Mouse (Mus musculus) heart, embryonic 11.5 days (tissue): ENCODE data around the gene Sema5a. TPM values are rescaled to one million over a fixed set of nuclear protein-coding genes. Genes with fewer than 3 reads are reported as not detected.
A peak's percentile ranks its signal among the peaks of the same experiment; 100 is the strongest.

Experiments used
- ATAC-seq: fragments of 200-750 bp; cut with Nextera tagmentation; replicated peaks from 2 replicates; pipeline ENCODE4 v1.8.0; 2017; ENCODE audit warnings: moderate library complexity; ENCODE audit not compliant: insufficient number of reproducible peaks, low FRiP score, low TSS enrichment
- H3K27ac ChIP-seq: fragments of 300-500 bp; sonication (generic); 2 replicates; pipeline ENCODE4 v1.5.1; 2014; ENCODE audit warnings: mild to moderate bottlenecking, low read depth, low read length
- H3K27me3 ChIP-seq: fragments of 300-500 bp; sonication (generic); 2 replicates; pipeline ENCODE4 v1.6.1; 2014; ENCODE audit warnings: mild to moderate bottlenecking, low read length, mixed read lengths; ENCODE audit not compliant: control insufficient read depth, insufficient read depth
- H3K36me3 ChIP-seq: fragments of 300-500 bp; sonication (generic); 2 replicates; pipeline ENCODE4 v1.6.1; 2014; ENCODE audit warnings: mild to moderate bottlenecking, low read length, moderate library complexity, mixed read lengths; ENCODE audit not compliant: control insufficient read depth, insufficient read depth
- H3K4me1 ChIP-seq: fragments of 300-500 bp; sonication (generic); 2 replicates; pipeline ENCODE4 v1.6.1; 2014; ENCODE audit warnings: low read length; ENCODE audit not compliant: control insufficient read depth, insufficient read depth
- H3K4me2 ChIP-seq: fragments of 300-500 bp; sonication (generic); 2 replicates; pipeline ENCODE4 v1.6.1; 2014; ENCODE audit warnings: mild to moderate bottlenecking, moderate library complexity
- H3K4me3 ChIP-seq: fragments of 300-500 bp; sonication (generic); 2 replicates; pipeline ENCODE4 v1.5.1; 2014; ENCODE audit warnings: low read depth, low read length
- H3K9ac ChIP-seq: fragments of 300-500 bp; sonication (generic); 2 replicates; pipeline ENCODE4 v1.6.1; 2014; ENCODE audit warnings: mild to moderate bottlenecking, low read depth, low read length, moderate library complexity
- H3K9me3 ChIP-seq: fragments of 300-500 bp; sonication (generic); replicated peaks from 2 replicates; pipeline ENCODE4 v1.6.1; 2016; ENCODE audit warnings: low read length; ENCODE audit not compliant: control insufficient read depth
- WGBS: fragments of 180-500 bp; shearing (Covaris S2); extraction: QIAGEN DNeasy Blood & Tissue Kit; methylation state at CpG from one replicate; pipeline ENCODE4 v1.1.7; 2014; ENCODE audit not compliant: insufficient replicate concordance; 5-methylcytosine and 5-hydroxymethylcytosine counted together
- polyA plus RNA-seq: library from polyadenylated mRNA; unstranded; fragments of >200 nt; fragmentation: Nextera tagmentation; extraction: Ambion mirVana; gene quantifications from 2 replicates; pipeline ENCODE4 v1.2.1, GENCODE M21; 2014

The Sema5a gene
- polyA plus RNA-seq, 1 experiment from 2014 or later: 3.8 TPM

GRCm38 (mm10) chr15:32281374-32281773 lies 36.8 kb downstream of the Sema5a start:
- no peak for ATAC-seq
- Histone ChIP-seq H3K9me3 (no peaks in the 10 kb centered on the region), H3K4me3 (no peak overlapping the region), H3K27me3 (no peaks in the 10 kb centered on the region), H3K36me3 (no peaks in the 10 kb centered on the region), H3K4me2 (no peak overlapping the region), H3K27ac (no peak overlapping the region), H3K9ac (no peak overlapping the region), H3K4me1 (no peaks in the 10 kb centered on the region)
- WGBS: 75% methylated on average over 4 of the region's 4 CpGs

- no peak for ATAC-seq
- no peaks in the 10 kb centered on the region for H3K36me3 ChIP-seq
- no peak overlapping the region for H3K4me3 ChIP-seq
- H3K9ac ChIP-seq: no peak overlapping the region
- H3K9me3 ChIP-seq: no peaks in the 10 kb centered on the region
- WGBS: 79% methylated on average over 2 of the region's 2 CpGs
- H3K4me1 ChIP-seq: peaks cover 11% of the 10 kb centered on the region; the same call in 1 of the 2 replicates
- H3K4me2 ChIP-seq: no peak overlapping the region
- no peaks in the 10 kb centered on the region for H3K27me3 ChIP-seq
- no peak overlapping the region for H3K27ac ChIP-seq
These were observed 40.1 kb downstream of the Sema5a start for GRCm38 (mm10) chr15:32284688-32285087.

- H3K36me3 ChIP-seq: no peaks in the 10 kb centered on the region
- H3K9ac ChIP-seq: no peak overlapping the region
- no peak for ATAC-seq
- H3K27me3 ChIP-seq: no peaks in the 10 kb centered on the region
- H3K27ac ChIP-seq: no peak overlapping the region
- 76% methylated on average over 3 of the region's 3 CpGs for WGBS
- no peak overlapping the region for H3K4me3 ChIP-seq
- no peak overlapping the region for H3K4me2 ChIP-seq
- peaks cover 11% of the 10 kb centered on the region; the same call in 1 of the 2 replicates for H3K4me1 ChIP-seq
- H3K9me3 ChIP-seq: no peaks in the 10 kb centered on the region
These were observed 41.7 kb downstream of the Sema5a start for GRCm38 (mm10) chr15:32286296-32286695.

- Histone ChIP-seq H3K4me3 (no peak overlapping the region), H3K27me3 (no peaks in the 10 kb centered on the region), H3K27ac (no peak overlapping the region), H3K9me3 (no peaks in the 10 kb centered on the region), H3K9ac (no peak overlapping the region), H3K4me2 (peak overlapping the region; percentile 31; the same call in 1 of the 2 replicates), H3K4me1 (peaks cover 11% of the 10 kb centered on the region; the same call in 1 of the 2 replicates), H3K36me3 (no peaks in the 10 kb centered on the region)
- no peak for ATAC-seq
- 19% methylated on average over 6 of the region's 6 CpGs for WGBS
These were observed 43.9 kb downstream of the Sema5a start for GRCm38 (mm10) chr15:32288480-32288879.

- no peak overlapping the region for H3K4me3 ChIP-seq
- 82% methylated on average over 3 of the region's 3 CpGs for WGBS
- no peaks in the 10 kb centered on the region for H3K9me3 ChIP-seq
- no peak overlapping the region for H3K4me2 ChIP-seq
- H3K4me1 ChIP-seq: peaks cover 11% of the 10 kb centered on the region; the same call in 1 of the 2 replicates
- no peak overlapping the region for H3K9ac ChIP-seq
- no peak overlapping the region for H3K27ac ChIP-seq
- H3K27me3 ChIP-seq: no peaks in the 10 kb centered on the region
- no peaks in the 10 kb centered on the region for H3K36me3 ChIP-seq
- no peak for ATAC-seq
These were observed 46.4 kb downstream of the Sema5a start for GRCm38 (mm10) chr15:32291000-32291399.

GRCm38 (mm10) chr15:32296523-32296922 lies 51.9 kb downstream of the Sema5a start:
- H3K4me1 ChIP-seq: no peaks in the 10 kb centered on the region
- WGBS: 71% methylated on average over 6 of the region's 6 CpGs
- H3K27me3 ChIP-seq: no peaks in the 10 kb centered on the region
- ATAC-seq: no peak
- H3K27ac ChIP-seq: no peak overlapping the region
- no peak overlapping the region for H3K9ac ChIP-seq
- H3K4me2 ChIP-seq: no peak overlapping the region
- no peak overlapping the region for H3K4me3 ChIP-seq
- H3K9me3 ChIP-seq: no peaks in the 10 kb centered on the region
- H3K36me3 ChIP-seq: no peaks in the 10 kb centered on the region

GRCm38 (mm10) chr15:32297266-32297665 lies 52.7 kb downstream of the Sema5a start:
- WGBS: 81% methylated on average over 5 of the region's 5 CpGs
- Histone ChIP-seq H3K4me3 (no peak overlapping the region), H3K27me3 (no peaks in the 10 kb centered on the region), H3K9me3 (no peaks in the 10 kb centered on the region), H3K36me3 (no peaks in the 10 kb centered on the region), H3K27ac (no peak overlapping the region), H3K4me1 (no peaks in the 10 kb centered on the region), H3K9ac (no peak overlapping the region), H3K4me2 (no peak overlapping the region)
- ATAC-seq: no peak

GRCm38 (mm10) chr15:32298525-32298924 lies 53.9 kb downstream of the Sema5a start:
- Histone ChIP-seq H3K4me1 (no peaks in the 10 kb centered on the region), H3K4me2 (no peak overlapping the region), H3K9me3 (no peaks in the 10 kb centered on the region), H3K9ac (no peak overlapping the region), H3K27me3 (no peaks in the 10 kb centered on the region), H3K4me3 (no peak overlapping the region), H3K36me3 (no peaks in the 10 kb centered on the region), H3K27ac (no peak overlapping the region)
- no peak for ATAC-seq
- 64% methylated on average over 6 of the region's 6 CpGs for WGBS

- Histone ChIP-seq H3K4me1 (no peaks in the 10 kb centered on the region), H3K4me2 (no peak overlapping the region), H3K9ac (no peak overlapping the region), H3K36me3 (no peaks in the 10 kb centered on the region), H3K9me3 (no peaks in the 10 kb centered on the region), H3K27me3 (no peaks in the 10 kb centered on the region), H3K27ac (no peak overlapping the region), H3K4me3 (no peak overlapping the region)
- WGBS: 84% methylated on average over 4 of the region's 4 CpGs
- no peak for ATAC-seq
These were observed 56.4 kb downstream of the Sema5a start for GRCm38 (mm10) chr15:32300991-32301390.
